Mouse (Mus musculus) ES-Bruce4 (cell line): ENCODE results near the gene Defb25.

Experiments used
- CTCF ChIP-seq: IDR thresholded peaks from one replicate; pipeline ENCODE4 v1.8.1; 2011; ENCODE audit warnings: low read depth, low read length
- EP300 ChIP-seq: IDR thresholded peaks from 2 replicates; pipeline ENCODE4 v1.6.1; 2011; ENCODE audit warnings: low read depth, low read length; ENCODE audit not compliant: insufficient read depth
- POLR2A ChIP-seq: IDR thresholded peaks from one replicate; pipeline ENCODE4 v1.8.1; 2011; ENCODE audit warnings: low read length; ENCODE audit not compliant: insufficient read depth

DNA sequence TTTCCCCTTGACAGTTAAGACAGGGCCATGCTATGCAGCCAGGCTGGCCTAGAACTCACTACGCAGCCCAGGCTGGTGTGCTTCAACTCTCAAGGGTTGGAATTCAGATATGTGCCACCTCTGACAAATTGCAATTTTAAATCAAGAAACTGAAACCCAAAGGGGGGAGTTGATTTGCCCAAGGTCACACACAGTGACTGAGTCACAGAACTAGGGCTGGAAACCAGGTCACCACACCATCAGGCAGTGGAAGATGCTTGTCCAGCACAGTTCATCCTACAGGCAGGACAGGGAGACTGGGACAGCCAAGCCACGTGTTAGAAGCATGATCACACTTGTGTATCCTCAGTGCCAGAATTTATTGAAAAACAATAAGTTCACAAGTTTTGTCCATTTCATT is 1.7 kb upstream of the Defb25 start:
- TF ChIP-seq CTCF (no peak), POLR2A (no peak), EP300 (no peak)
